Mouse (Mus musculus) megakaryocyte, embryonic 14.5 days (primary cell): ENCODE data around the gene Ndrg4.

Source experiments
- FLI1 ChIP-seq: IDR thresholded peaks from 2 replicates; pipeline ENCODE4 v1.6.1; 2012; ENCODE audit warnings: low read length, inconsistent platforms, mixed read lengths
- GATA1 ChIP-seq: IDR thresholded peaks from 3 replicates; pipeline ENCODE4 v1.6.1; 2012; ENCODE audit warnings: mixed read lengths, low read length, inconsistent platforms, borderline replicate concordance

DNA sequence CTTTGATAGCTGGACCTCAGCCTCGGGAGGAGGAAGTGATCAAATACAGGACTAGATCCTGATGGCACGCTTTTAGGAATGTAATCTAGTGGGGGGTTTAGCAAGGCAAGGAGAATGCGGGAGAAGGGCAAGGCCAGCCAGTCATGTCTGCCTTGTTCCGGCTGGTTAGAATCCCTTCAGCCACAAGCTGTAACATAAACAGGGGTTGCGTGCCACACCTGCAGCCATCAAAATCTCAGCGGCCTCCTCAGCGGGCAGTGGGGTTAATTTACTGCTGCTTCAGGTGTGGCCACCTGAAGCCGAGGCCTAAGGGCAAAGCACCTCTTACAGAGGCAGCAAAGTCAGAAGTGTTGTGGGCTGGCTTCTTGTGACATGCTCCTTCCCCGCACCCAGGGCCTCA, at the start of gene Ndrg4:
- no peak for TF ChIP-seq FLI1
- no peak for TF ChIP-seq GATA1
